Mouse (Mus musculus) layer of hippocampus, adult 9-10 months (tissue): ENCODE measurements at regions not wholly inside any gene's neighbourhood (a gene's known extent, or its start where the extent isn't known, plus 50 kb on each side); places are given as distances from the start of the nearest gene placed in this dataset.
A peak's percentile ranks its signal among the peaks of the same experiment; 100 is the strongest.

Experiments
- DNase-seq: peaks from one replicate; pipeline ENCODE4 v3.0.0; 2022; ENCODE audit warnings: low spot score

DNA sequence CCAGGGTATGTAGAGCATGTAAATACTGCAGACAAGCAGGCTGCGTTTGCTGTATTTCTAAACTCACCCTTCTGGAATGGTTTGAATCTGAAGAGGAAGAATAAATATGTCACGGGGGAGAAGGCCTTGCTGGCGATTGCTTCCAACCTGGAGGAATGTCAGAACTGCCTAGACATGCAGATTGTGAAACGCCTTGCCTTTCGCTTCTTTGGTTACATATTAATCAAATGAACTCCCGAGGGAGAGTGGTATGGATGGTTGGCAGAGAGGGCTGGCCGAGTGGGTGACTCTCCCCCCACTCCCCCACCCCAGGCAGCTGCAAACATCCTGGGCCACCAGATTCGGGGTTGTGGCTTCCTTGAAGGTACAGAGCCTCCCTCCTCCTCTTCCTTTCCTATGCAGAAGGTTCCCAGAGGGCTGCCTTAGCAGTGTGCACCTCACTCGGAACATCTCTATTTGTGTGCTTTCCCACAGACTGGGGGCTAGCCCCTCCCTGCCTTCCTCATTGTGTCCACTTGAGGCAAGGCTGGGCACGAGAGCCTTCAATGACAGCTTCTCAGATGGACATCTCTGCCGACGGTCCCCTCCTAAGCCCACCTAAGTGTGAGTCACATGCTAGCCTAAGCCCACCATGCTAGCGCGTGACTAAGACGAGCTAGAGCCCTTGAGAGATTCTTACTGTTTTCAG, 93.3 kb downstream of the Zfp281 start:
- DNase-seq, result no peak

DNA sequence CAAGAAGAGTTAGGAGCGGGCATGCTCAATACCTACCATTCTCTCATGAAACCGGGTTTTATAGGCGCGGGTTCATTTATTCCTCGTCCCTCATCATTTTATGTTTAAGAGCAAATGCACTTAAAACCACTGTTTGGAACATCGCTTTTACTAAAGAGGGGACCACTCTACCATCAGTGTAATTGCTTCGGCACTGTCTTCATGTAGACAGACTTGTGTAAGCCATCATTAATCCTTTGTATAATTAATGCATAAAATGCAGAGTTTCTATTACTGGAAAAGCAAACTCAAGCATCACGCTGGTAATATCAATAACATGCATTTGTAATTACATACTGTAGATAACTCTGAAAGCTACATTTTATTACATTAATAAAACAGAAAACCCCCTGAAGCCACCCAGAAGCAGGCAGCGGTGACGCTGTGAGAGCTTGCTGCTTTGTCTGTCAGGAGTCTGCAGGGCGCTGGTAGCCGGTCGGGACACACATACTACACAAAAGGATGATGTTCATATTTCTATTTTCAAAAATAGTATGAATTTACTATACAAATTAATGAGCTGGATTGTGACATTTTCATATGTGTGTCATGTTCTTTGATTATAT, 99.2 kb downstream of the Zfp281 start:
- DNase-seq, result no peak

DNA sequence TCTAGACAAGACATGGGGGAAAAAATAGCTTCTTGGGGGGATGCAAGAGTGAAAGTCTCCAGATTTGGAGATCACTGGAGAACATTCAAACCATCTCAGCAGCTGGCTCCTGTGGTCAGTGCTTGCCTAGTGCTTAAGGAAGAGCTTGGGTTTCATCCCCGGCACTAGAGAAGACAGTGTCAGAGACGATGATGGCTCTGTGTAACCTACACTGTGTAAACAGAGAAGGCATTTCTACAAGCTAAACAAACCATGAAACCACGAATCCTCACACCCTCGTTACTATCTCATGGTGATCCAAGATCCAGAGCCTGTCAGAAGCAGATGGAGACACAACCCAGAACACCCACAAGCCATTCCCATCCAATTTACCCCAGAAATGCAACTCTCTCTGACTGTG, 100.5 kb downstream of the Zfp281 start:
- DNase-seq, result no peak

GRCm38 (mm10) chr1:136726145-136726935, 101.6 kb downstream of the Zfp281 start:
- DNase-seq, result no peak

DNA sequence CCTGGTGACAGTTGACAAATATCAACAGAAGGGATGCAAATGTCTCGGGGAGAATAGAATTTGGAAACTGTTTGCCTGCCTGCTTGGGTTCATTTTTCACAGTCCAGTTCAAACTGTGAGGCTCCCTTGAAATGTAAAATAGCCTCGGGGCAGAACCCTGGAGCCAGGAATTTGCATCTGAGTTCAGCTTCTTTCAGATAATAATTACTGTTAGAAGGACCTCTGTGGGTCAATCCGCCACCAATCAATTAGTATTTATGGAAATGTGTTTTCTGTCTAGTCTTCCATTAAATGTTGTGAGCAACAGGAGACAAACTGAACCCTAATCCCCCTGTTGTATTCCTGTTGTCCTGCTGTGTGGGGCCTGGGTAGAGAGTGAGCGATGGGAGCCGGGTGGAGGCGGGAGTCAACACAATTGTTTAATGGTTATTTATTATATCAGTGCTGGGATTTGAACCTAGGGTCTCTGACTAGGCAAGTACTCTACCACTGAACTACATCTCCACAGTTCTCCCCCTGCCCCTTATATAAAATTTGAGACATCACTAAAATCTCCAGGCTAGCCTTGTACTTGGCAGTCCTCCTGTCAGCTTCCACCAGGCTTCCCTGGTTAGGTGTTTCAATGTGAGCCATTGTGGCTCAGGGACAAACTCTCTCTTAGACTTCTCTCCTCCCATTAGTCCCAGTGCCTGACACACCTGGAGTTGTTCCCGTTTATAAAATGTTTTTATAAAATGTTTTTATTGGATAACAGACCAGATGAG, 103.3 kb downstream of the Zfp281 start:
- DNase-seq, result no peak

DNA sequence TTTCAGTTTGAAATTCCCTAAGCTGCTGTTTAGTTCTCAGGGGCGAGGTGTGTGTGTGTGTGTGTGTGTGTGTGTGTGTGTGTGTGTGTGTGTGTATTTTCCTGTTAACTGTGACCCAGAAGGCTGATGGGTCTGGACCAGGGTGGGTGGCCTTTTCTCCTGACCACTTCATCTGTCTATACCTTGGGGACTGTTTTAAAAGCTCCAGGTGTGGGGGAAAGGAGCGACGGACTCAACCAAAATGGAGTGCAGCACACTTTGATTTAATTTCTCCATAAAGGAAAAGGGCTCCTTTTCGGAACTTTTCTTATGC, 103.9 kb downstream of the Zfp281 start:
- no peak for DNase-seq

- DNase-seq, result no peak
Observed at GRCm38 (mm10) chr1:136730638-136731037, 105.9 kb downstream of the Zfp281 start.

DNA sequence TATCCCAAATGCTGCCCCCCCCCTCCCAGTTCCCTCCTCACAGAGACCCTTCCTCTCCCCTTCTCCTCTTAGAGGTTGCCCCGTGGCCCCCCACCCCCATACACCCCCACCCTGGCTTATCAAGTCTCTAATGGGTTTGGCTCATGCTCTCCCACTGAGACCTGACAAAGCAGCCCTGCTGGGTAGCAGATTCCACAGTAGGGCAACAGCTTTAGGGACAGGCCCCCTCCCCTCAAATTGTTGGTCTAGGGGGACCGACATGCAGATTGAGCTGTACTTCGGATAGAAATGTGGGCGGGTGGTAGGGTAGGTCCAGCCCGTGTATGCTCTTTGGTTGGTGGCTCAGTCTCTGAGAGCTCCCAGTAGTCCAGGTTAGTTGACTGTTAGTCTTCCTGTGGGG, 113.3 kb downstream of the Zfp281 start:
- DNase-seq, result no peak

GRCm38 (mm10) chr1:136739486-136739885, 114.8 kb downstream of the Zfp281 start:
- DNase-seq, result peak; percentile 84

DNA sequence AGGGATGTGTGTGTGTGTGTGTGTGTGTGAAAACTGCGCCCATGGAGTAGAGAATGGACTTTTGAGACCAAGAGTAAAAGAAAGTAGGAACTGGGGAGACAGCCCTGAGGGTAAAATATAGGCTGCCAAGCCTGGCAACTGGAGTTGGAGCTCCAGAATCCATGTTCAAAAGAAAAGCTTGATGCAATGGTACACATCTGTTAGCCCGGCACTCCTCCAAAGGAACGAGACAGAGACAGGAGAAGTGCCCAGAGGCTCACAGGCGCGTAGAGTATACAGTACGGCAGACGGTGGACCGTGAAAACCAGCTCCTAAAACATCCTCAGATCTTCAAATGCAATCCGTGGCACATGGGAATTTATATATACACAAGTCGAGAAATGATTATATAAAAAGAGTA, 116.4 kb downstream of the Zfp281 start:
- no peak for DNase-seq

DNA sequence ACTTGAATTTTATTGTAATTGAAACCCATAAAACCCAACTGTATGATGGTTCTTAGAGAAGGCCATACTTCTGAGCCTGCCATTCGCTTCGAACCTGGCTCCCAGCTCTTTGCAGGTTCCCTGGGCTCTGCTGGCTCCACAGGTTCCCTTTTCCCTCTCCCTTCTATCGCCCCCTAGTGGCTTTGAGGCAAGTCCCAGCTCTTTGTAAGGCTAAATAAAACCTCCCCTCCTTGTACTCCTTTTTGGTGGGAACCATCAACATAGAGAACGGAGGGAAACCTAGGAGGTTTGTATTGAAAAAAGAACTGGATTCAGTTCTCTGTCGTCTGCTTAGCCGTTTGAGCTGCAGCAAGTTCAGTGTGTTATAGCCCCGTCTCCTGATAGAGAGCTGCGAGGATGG, 124.5 kb downstream of the Zfp281 start:
- no peak for DNase-seq

DNA sequence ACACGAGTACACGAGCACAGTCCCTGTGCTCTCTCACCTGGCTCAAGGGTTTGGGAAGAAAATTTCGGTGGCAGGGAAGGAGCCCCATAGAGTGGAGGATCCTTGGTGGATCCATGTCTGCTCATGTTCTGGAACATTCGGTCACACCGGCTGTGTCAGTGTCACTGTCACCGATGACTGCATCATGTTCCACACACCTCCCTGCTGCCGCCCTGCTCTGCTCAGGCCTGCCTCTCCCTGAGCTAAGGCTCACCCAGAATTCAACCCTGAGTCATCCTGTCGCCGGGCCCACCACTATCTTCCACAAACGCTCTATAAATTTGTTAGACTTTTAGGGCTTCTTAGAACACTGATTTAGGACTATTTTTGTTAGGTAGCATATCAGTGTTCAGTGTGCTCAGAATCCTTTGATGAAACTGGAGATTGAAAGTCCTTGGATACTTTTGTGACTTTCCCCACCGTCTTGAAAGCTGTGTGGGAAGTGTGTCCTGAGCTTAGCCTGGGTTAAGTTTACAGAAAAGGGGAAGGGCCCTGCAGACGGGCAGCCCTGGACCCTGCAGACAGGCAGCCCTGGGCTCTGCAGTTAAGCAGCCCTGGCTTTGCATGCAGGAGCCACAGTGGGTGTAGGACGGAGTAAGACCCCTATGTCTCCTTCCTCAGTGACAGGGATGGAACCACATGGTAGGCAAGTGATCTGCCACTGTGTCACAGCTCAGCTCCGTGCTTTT, 126.9 kb downstream of the Zfp281 start:
- DNase-seq, result no peak

GRCm38 (mm10) chr1:136754286-136754685, 129.6 kb downstream of the Zfp281 start:
- DNase-seq, result no peak

- DNase-seq, result no peak
Observed at GRCm38 (mm10) chr1:136758730-136759129, 134.0 kb downstream of the Zfp281 start.

DNA sequence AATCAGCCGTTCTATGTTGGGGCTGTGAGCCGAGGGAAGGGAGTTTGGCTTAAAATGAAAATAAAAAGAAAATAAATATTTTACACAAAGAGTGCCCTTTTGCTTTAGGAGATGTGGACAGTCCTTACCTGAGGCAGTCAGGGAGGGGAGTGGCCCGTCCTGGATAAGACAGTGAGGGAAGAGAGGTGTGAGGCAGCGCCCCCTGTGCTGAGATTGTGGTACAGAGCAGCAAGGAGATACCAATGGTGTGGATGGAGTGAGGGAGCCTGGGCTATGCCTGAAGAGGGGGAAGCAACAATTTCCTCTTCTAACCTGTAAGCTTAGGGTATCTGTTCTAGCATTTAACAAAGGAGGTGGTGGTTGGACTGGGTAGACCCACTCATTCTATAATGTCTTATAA, 134.5 kb downstream of the Zfp281 start:
- no peak for DNase-seq

- DNase-seq, result no peak
Observed at GRCm38 (mm10) chr1:136761467-136761866, 136.8 kb downstream of the Zfp281 start.

DNA sequence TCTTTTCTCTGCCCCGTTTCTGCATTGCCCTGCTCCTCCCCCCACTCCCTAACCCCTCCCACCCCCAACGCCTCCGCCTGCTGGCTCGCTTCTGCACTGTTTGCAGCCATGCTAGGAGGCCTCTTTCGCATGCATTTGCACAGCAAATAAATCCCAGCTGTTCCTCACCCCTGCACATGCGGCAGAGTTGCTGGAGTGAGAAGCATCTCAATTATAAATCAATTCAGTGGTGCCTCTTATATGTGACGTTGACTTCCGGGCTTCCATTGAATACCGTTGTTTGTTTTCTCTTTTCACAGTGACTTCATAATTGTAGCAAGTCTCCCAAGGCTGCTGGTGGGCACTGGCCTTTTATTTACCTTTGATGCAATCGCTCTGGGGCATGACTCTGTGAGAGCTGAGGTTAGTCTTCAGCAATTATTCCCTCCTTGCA, 144.3 kb downstream of the Zfp281 start:
- DNase-seq, result no peak

- no peak for DNase-seq
Observed at GRCm38 (mm10) chr1:136773743-136774142, 149.0 kb downstream of the Zfp281 start.

- DNase-seq, result no peak
Observed at GRCm38 (mm10) chr1:136776211-136776610, 151.5 kb downstream of the Zfp281 start.

GRCm38 (mm10) chr1:136777263-136777980, 152.7 kb downstream of the Zfp281 start:
- DNase-seq, result no peak

DNA sequence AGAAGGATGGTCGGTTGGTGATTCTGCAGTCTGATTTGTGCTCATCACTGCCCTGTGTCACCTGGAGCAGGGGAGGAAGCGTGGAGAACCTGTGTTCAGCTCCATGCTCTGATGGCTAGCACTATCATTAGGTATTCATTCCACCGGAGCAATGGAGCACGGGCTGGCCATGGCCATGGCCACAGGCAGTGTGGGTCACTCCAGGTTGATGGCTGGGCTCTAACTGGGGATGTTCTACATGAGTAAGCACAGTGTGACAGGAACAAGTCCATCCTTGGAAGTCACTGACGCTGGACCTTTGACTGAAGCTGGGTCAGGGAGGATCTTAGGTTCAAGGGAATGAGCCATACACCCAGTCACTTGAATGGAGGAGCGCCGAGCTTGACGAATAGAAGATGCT, 154.7 kb downstream of the Zfp281 start:
- DNase-seq, result no peak
